Mouse (Mus musculus): ENCODE results near the gene AI413582. TPM values are rescaled to one million over a fixed set of nuclear protein-coding genes. Genes with fewer than 3 reads are reported as not detected.

AI413582 gene
- polyA plus RNA-seq, 1 experiment from 2014 or later, result 21.4 TPM

- 37% methylated on average over 20 of the region's 20 CpGs for WGBS
- Histone ChIP-seq H3K36me3 (no peaks in the 10 kb centered on the region), H3K9me3 (no peaks in the 10 kb centered on the region), H3K27me3 (no peaks in the 10 kb centered on the region), H3K9ac (peak overlapping the region; percentile 94), H3K4me2 (peak overlapping the region; percentile 78), H3K4me3 (peak overlapping the region; percentile 85), H3K27ac (peak overlapping the region; percentile 97), H3K4me1 (peaks cover 35% of the 10 kb centered on the region)
- ATAC-seq (ENCODE audit: insufficient number of reproducible peaks, insufficient read depth, low FRiP score, low TSS enrichment, low read depth), result no peak
Measured at GRCm38 (mm10) chr17:27554062-27554960, 11.2 kb downstream of the AI413582 start.

- Histone ChIP-seq H3K27ac (no peak overlapping the region), H3K9ac (no peak overlapping the region), H3K4me3 (no peak overlapping the region), H3K4me1 (peaks cover 24% of the 10 kb centered on the region), H3K27me3 (no peaks in the 10 kb centered on the region), H3K9me3 (no peaks in the 10 kb centered on the region), H3K36me3 (no peaks in the 10 kb centered on the region), H3K4me2 (no peak overlapping the region)
- whole genome bisulfite sequencing, result 77% methylated on average over 23 of the region's 23 CpGs
- no peak for ATAC-seq (ENCODE audit: insufficient number of reproducible peaks, insufficient read depth, low FRiP score, low TSS enrichment, low read depth)
Measured at GRCm38 (mm10) chr17:27552215-27553201, 13.0 kb downstream of the AI413582 start.

- Histone ChIP-seq H3K27ac (no peak overlapping the region), H3K9ac (no peak overlapping the region), H3K27me3 (no peaks in the 10 kb centered on the region), H3K9me3 (no peaks in the 10 kb centered on the region), H3K4me3 (no peak overlapping the region), H3K4me1 (peaks cover 24% of the 10 kb centered on the region), H3K4me2 (no peak overlapping the region), H3K36me3 (no peaks in the 10 kb centered on the region)
- no peak for ATAC-seq (ENCODE audit: insufficient number of reproducible peaks, insufficient read depth, low FRiP score, low TSS enrichment, low read depth)
- 52% methylated on average over 10 of the region's 10 CpGs for WGBS
Measured at GRCm38 (mm10) chr17:27551393-27551940, 14.1 kb downstream of the AI413582 start.

- Histone ChIP-seq H3K36me3 (no peaks in the 10 kb centered on the region), H3K9me3 (no peaks in the 10 kb centered on the region), H3K27ac (no peak overlapping the region; the same call in 1 of the 2 replicates), H3K9ac (no peak overlapping the region), H3K4me1 (peaks cover 17% of the 10 kb centered on the region), H3K4me2 (no peak overlapping the region), H3K4me3 (no peak overlapping the region), H3K27me3 (no peaks in the 10 kb centered on the region)
- ATAC-seq (ENCODE audit: insufficient number of reproducible peaks, insufficient read depth, low FRiP score, low TSS enrichment, low read depth), result no peak
- WGBS, result 54% methylated on average over 8 of the region's 8 CpGs
Measured at GRCm38 (mm10) chr17:27549234-27549633, 16.3 kb downstream of the AI413582 start.

GRCm38 (mm10) chr17:27547253-27547868 lies 18.2 kb downstream of the AI413582 start:
- ATAC-seq (ENCODE audit: insufficient number of reproducible peaks, insufficient read depth, low FRiP score, low TSS enrichment, low read depth), result no peak
- no peak overlapping the region for H3K4me2 ChIP-seq
- H3K9ac ChIP-seq, result no peak overlapping the region
- H3K27me3 ChIP-seq, result no peaks in the 10 kb centered on the region
- H3K36me3 ChIP-seq, result no peaks in the 10 kb centered on the region
- no peaks in the 10 kb centered on the region for H3K9me3 ChIP-seq
- H3K27ac ChIP-seq, result no peak overlapping the region
- H3K4me1 ChIP-seq, result peaks cover 14% of the 10 kb centered on the region
- WGBS, result 64% methylated on average over 9 of the region's 9 CpGs
- no peak overlapping the region for H3K4me3 ChIP-seq

- H3K4me1 ChIP-seq, result peaks cover 14% of the 10 kb centered on the region
- peak overlapping the region; percentile 27; the same call in 1 of the 2 replicates for H3K9ac ChIP-seq
- H3K27ac ChIP-seq, result no peak overlapping the region
- WGBS, result 64% methylated on average over 7 of the region's 7 CpGs
- no peak overlapping the region for H3K4me3 ChIP-seq
- no peak overlapping the region for H3K4me2 ChIP-seq
- no peaks in the 10 kb centered on the region for H3K9me3 ChIP-seq
- ATAC-seq (ENCODE audit: insufficient number of reproducible peaks, insufficient read depth, low FRiP score, low TSS enrichment, low read depth), result no peak
- H3K27me3 ChIP-seq, result no peaks in the 10 kb centered on the region
- no peaks in the 10 kb centered on the region for H3K36me3 ChIP-seq
Measured at GRCm38 (mm10) chr17:27546574-27547085, 18.9 kb downstream of the AI413582 start.

GRCm38 (mm10) chr17:27545991-27546390 lies 19.6 kb downstream of the AI413582 start:
- Histone ChIP-seq H3K4me2 (no peak overlapping the region), H3K4me3 (no peak overlapping the region), H3K27me3 (no peaks in the 10 kb centered on the region), H3K9ac (peak overlapping the region; percentile 27; the same call in 1 of the 2 replicates), H3K36me3 (no peaks in the 10 kb centered on the region), H3K27ac (no peak overlapping the region), H3K9me3 (no peaks in the 10 kb centered on the region), H3K4me1 (peaks cover 14% of the 10 kb centered on the region)
- WGBS, result 47% methylated on average over 12 of the region's 12 CpGs
- no peak for ATAC-seq (ENCODE audit: insufficient number of reproducible peaks, insufficient read depth, low FRiP score, low TSS enrichment, low read depth)

- no peak overlapping the region for H3K4me2 ChIP-seq
- ATAC-seq (ENCODE audit: insufficient number of reproducible peaks, insufficient read depth, low FRiP score, low TSS enrichment, low read depth), result no peak
- no peaks in the 10 kb centered on the region for H3K27me3 ChIP-seq
- H3K36me3 ChIP-seq, result no peaks in the 10 kb centered on the region
- H3K4me3 ChIP-seq, result no peak overlapping the region
- H3K9me3 ChIP-seq, result no peaks in the 10 kb centered on the region
- 89% methylated on average over 11 of the region's 11 CpGs for whole genome bisulfite sequencing
- no peak overlapping the region for H3K27ac ChIP-seq
- no peak overlapping the region for H3K9ac ChIP-seq
- H3K4me1 ChIP-seq, result peaks cover 13% of the 10 kb centered on the region
Measured at GRCm38 (mm10) chr17:27544551-27544950, 21.0 kb downstream of the AI413582 start.

- H3K4me1 ChIP-seq, result 0 out of 2 replicates have a peak, but pooled peaks cover 4% of the 10 kb centered on the region
- H3K9me3 ChIP-seq, result no peaks in the 10 kb centered on the region
- no peak for ATAC-seq (ENCODE audit: insufficient number of reproducible peaks, insufficient read depth, low FRiP score, low TSS enrichment, low read depth)
- H3K4me2 ChIP-seq, result no peak overlapping the region
- H3K27ac ChIP-seq, result no peak overlapping the region
- H3K4me3 ChIP-seq, result no peak overlapping the region
- H3K9ac ChIP-seq, result no peak overlapping the region
- no peaks in the 10 kb centered on the region for H3K27me3 ChIP-seq
- WGBS, result 74% methylated on average over 3 of the region's 3 CpGs
- H3K36me3 ChIP-seq, result no peaks in the 10 kb centered on the region
Measured at GRCm38 (mm10) chr17:27541984-27542383, 23.6 kb downstream of the AI413582 start.

- 0 out of 2 replicates have a peak, but pooled peaks cover 4% of the 10 kb centered on the region for H3K4me1 ChIP-seq
- no peak for ATAC-seq (ENCODE audit: insufficient number of reproducible peaks, insufficient read depth, low FRiP score, low TSS enrichment, low read depth)
- no peaks in the 10 kb centered on the region for H3K36me3 ChIP-seq
- H3K27me3 ChIP-seq, result no peaks in the 10 kb centered on the region
- 59% methylated on average over 2 of the region's 2 CpGs for WGBS
- H3K27ac ChIP-seq, result no peak overlapping the region
- no peak overlapping the region for H3K9ac ChIP-seq
- H3K4me2 ChIP-seq, result no peak overlapping the region
- no peak overlapping the region for H3K4me3 ChIP-seq
- no peaks in the 10 kb centered on the region for H3K9me3 ChIP-seq
Measured at GRCm38 (mm10) chr17:27541261-27541660, 24.3 kb downstream of the AI413582 start.
